Mouse (Mus musculus): ENCODE data around the gene Abtb2. TPM values are rescaled to one million over a fixed set of nuclear protein-coding genes. Genes with fewer than 3 reads are reported as not detected.

Abtb2 gene
- polyA plus RNA-seq, 1 experiment from 2014 or later, result 5.6 TPM

- Histone ChIP-seq H3K9me3 (replicated peaks; ENCODE audit: low read length) (no peaks in the 10 kb centered on the region), H3K27ac (no peak overlapping the region), H3K9ac (ENCODE audit: low read depth, low read length) (no peak overlapping the region), H3K4me1 (replicated peaks; ENCODE audit: insufficient read depth, low read length) (no peaks in the 10 kb centered on the region; the same call in 1 of the 2 replicates), H3K27me3 (ENCODE audit: insufficient read depth, low read length) (no peaks in the 10 kb centered on the region), H3K4me2 (ENCODE audit: low read length) (no peak overlapping the region), H3K36me3 (ENCODE audit: insufficient read depth, low read length) (no peaks in the 10 kb centered on the region), H3K4me3 (replicated peaks; ENCODE audit: low read depth, low read length) (no peak overlapping the region)
- DNase-seq (ENCODE audit: low spot score), result no peak
- no peak for ATAC-seq (replicated peaks; ENCODE audit: low FRiP score, low read depth)
- WGBS, result 86% methylated on average over 2 of the region's 2 CpGs
- TF ChIP-seq CTCF (IDR thresholded peaks at IDR 0.05; ENCODE audit: low read depth), result no peak
Measured at GRCm38 (mm10) chr2:103684431-103684830, 118.3 kb downstream of the Abtb2 start.

GRCm38 (mm10) chr2:103684926-103685577 is 118.9 kb downstream of the Abtb2 start:
- no peaks in the 10 kb centered on the region for H3K9me3 ChIP-seq (replicated peaks; ENCODE audit: low read length)
- DNase-seq (ENCODE audit: low spot score) (peak; percentile 46), ATAC-seq (replicated peaks; ENCODE audit: low FRiP score, low read depth) (0 out of 2 replicates have a peak, but pooled peaks have one; percentile 13)
- H3K4me1 ChIP-seq (replicated peaks; ENCODE audit: insufficient read depth, low read length), result no peaks in the 10 kb centered on the region; the same call in 1 of the 2 replicates
- no peaks in the 10 kb centered on the region for H3K27me3 ChIP-seq (ENCODE audit: insufficient read depth, low read length)
- no peak overlapping the region for H3K4me2 ChIP-seq (ENCODE audit: low read length)
- H3K4me3 ChIP-seq (replicated peaks; ENCODE audit: low read depth, low read length), result no peak overlapping the region
- no peaks in the 10 kb centered on the region for H3K36me3 ChIP-seq (ENCODE audit: insufficient read depth, low read length)
- no peak for TF ChIP-seq CTCF (IDR thresholded peaks at IDR 0.05; ENCODE audit: low read depth)
- WGBS, result 73% methylated on average over 7 of the region's 7 CpGs
- no peak overlapping the region for H3K9ac ChIP-seq (ENCODE audit: low read depth, low read length)
- H3K27ac ChIP-seq, result no peak overlapping the region

GRCm38 (mm10) chr2:103685581-103685980 is 119.5 kb downstream of the Abtb2 start:
- no peak overlapping the region for H3K4me2 ChIP-seq (ENCODE audit: low read length)
- no peak for DNase-seq (ENCODE audit: low spot score)
- H3K9me3 ChIP-seq (replicated peaks; ENCODE audit: low read length), result no peaks in the 10 kb centered on the region
- WGBS, result 94% methylated on average over 4 of the region's 4 CpGs
- H3K27me3 ChIP-seq (ENCODE audit: insufficient read depth, low read length), result no peaks in the 10 kb centered on the region
- H3K4me1 ChIP-seq (replicated peaks; ENCODE audit: insufficient read depth, low read length), result no peaks in the 10 kb centered on the region; the same call in 1 of the 2 replicates
- ATAC-seq (replicated peaks; ENCODE audit: low FRiP score, low read depth), result no peak
- H3K9ac ChIP-seq (ENCODE audit: low read depth, low read length), result no peak overlapping the region
- no peaks in the 10 kb centered on the region for H3K36me3 ChIP-seq (ENCODE audit: insufficient read depth, low read length)
- H3K27ac ChIP-seq, result no peak overlapping the region
- no peak overlapping the region for H3K4me3 ChIP-seq (replicated peaks; ENCODE audit: low read depth, low read length)
- no peak for TF ChIP-seq CTCF (IDR thresholded peaks at IDR 0.05; ENCODE audit: low read depth)

GRCm38 (mm10) chr2:103687143-103687542 is 121.0 kb downstream of the Abtb2 start:
- H3K36me3 ChIP-seq (ENCODE audit: insufficient read depth, low read length), result no peaks in the 10 kb centered on the region
- H3K4me1 ChIP-seq (replicated peaks; ENCODE audit: insufficient read depth, low read length), result no peaks in the 10 kb centered on the region; the same call in 1 of the 2 replicates
- H3K27ac ChIP-seq, result no peak overlapping the region
- DNase-seq (ENCODE audit: low spot score), result no peak
- H3K9me3 ChIP-seq (replicated peaks; ENCODE audit: low read length), result no peaks in the 10 kb centered on the region
- H3K27me3 ChIP-seq (ENCODE audit: insufficient read depth, low read length), result no peaks in the 10 kb centered on the region
- no peak for TF ChIP-seq CTCF (IDR thresholded peaks at IDR 0.05; ENCODE audit: low read depth)
- ATAC-seq (replicated peaks; ENCODE audit: low FRiP score, low read depth), result no peak
- H3K4me2 ChIP-seq (ENCODE audit: low read length), result no peak overlapping the region
- no peak overlapping the region for H3K9ac ChIP-seq (ENCODE audit: low read depth, low read length)
- no peak overlapping the region for H3K4me3 ChIP-seq (replicated peaks; ENCODE audit: low read depth, low read length)

- DNase-seq (ENCODE audit: low spot score) (no peak), ATAC-seq (replicated peaks; ENCODE audit: low FRiP score, low read depth) (no peak)
- H3K4me3 ChIP-seq (replicated peaks; ENCODE audit: low read depth, low read length), result no peak overlapping the region
- no peak for TF ChIP-seq CTCF (IDR thresholded peaks at IDR 0.05; ENCODE audit: low read depth)
- H3K36me3 ChIP-seq (ENCODE audit: insufficient read depth, low read length), result no peaks in the 10 kb centered on the region
- H3K4me1 ChIP-seq (replicated peaks; ENCODE audit: insufficient read depth, low read length), result no peaks in the 10 kb centered on the region; the same call in 1 of the 2 replicates
- no peak overlapping the region for H3K9ac ChIP-seq (ENCODE audit: low read depth, low read length)
- no peaks in the 10 kb centered on the region for H3K9me3 ChIP-seq (replicated peaks; ENCODE audit: low read length)
- no peaks in the 10 kb centered on the region for H3K27me3 ChIP-seq (ENCODE audit: insufficient read depth, low read length)
- H3K27ac ChIP-seq, result no peak overlapping the region
- H3K4me2 ChIP-seq (ENCODE audit: low read length), result no peak overlapping the region
Measured at GRCm38 (mm10) chr2:103687888-103688287, 121.8 kb downstream of the Abtb2 start.

GRCm38 (mm10) chr2:103690425-103690824 is 124.3 kb downstream of the Abtb2 start:
- H3K9me3 ChIP-seq (replicated peaks; ENCODE audit: low read length), result no peaks in the 10 kb centered on the region
- no peak overlapping the region for H3K9ac ChIP-seq (ENCODE audit: low read depth, low read length)
- H3K27ac ChIP-seq, result no peak overlapping the region
- H3K4me2 ChIP-seq (ENCODE audit: low read length), result no peak overlapping the region
- TF ChIP-seq CTCF (IDR thresholded peaks at IDR 0.05; ENCODE audit: low read depth), result no peak
- H3K36me3 ChIP-seq (ENCODE audit: insufficient read depth, low read length), result no peaks in the 10 kb centered on the region
- DNase-seq (ENCODE audit: low spot score), result no peak
- 48% methylated on average over 6 of the region's 6 CpGs for WGBS
- H3K4me1 ChIP-seq (replicated peaks; ENCODE audit: insufficient read depth, low read length), result no peaks in the 10 kb centered on the region
- H3K27me3 ChIP-seq (ENCODE audit: insufficient read depth, low read length), result no peaks in the 10 kb centered on the region
- no peak overlapping the region for H3K4me3 ChIP-seq (replicated peaks; ENCODE audit: low read depth, low read length)
- ATAC-seq (replicated peaks; ENCODE audit: low FRiP score, low read depth), result no peak

GRCm38 (mm10) chr2:103690828-103691227 is 124.7 kb downstream of the Abtb2 start:
- no peaks in the 10 kb centered on the region for H3K9me3 ChIP-seq (replicated peaks; ENCODE audit: low read length)
- no peak for TF ChIP-seq CTCF (IDR thresholded peaks at IDR 0.05; ENCODE audit: low read depth)
- H3K36me3 ChIP-seq (ENCODE audit: insufficient read depth, low read length), result no peaks in the 10 kb centered on the region
- ATAC-seq (replicated peaks; ENCODE audit: low FRiP score, low read depth) (no peak), DNase-seq (ENCODE audit: low spot score) (no peak)
- no peaks in the 10 kb centered on the region for H3K4me1 ChIP-seq (replicated peaks; ENCODE audit: insufficient read depth, low read length)
- 47% methylated on average over 5 of the region's 5 CpGs for WGBS
- H3K4me3 ChIP-seq (replicated peaks; ENCODE audit: low read depth, low read length), result no peak overlapping the region
- H3K9ac ChIP-seq (ENCODE audit: low read depth, low read length), result no peak overlapping the region
- no peak overlapping the region for H3K27ac ChIP-seq
- H3K27me3 ChIP-seq (ENCODE audit: insufficient read depth, low read length), result no peaks in the 10 kb centered on the region
- no peak overlapping the region for H3K4me2 ChIP-seq (ENCODE audit: low read length)

Data from kidney, postnatal 0 days (tissue).